Mouse (Mus musculus) thymus, postnatal 4 days (tissue): ENCODE data around the gene Zc3h7b.

Source experiments
- DNase-seq: peaks from one replicate; pipeline ENCODE4 v3.0.0; 2021

Gene Zc3h7b

GRCm38 (mm10) chr15:81824832-81825231 is 80.0 kb downstream of the Zc3h7b start:
- no peak for DNase-seq

DNA sequence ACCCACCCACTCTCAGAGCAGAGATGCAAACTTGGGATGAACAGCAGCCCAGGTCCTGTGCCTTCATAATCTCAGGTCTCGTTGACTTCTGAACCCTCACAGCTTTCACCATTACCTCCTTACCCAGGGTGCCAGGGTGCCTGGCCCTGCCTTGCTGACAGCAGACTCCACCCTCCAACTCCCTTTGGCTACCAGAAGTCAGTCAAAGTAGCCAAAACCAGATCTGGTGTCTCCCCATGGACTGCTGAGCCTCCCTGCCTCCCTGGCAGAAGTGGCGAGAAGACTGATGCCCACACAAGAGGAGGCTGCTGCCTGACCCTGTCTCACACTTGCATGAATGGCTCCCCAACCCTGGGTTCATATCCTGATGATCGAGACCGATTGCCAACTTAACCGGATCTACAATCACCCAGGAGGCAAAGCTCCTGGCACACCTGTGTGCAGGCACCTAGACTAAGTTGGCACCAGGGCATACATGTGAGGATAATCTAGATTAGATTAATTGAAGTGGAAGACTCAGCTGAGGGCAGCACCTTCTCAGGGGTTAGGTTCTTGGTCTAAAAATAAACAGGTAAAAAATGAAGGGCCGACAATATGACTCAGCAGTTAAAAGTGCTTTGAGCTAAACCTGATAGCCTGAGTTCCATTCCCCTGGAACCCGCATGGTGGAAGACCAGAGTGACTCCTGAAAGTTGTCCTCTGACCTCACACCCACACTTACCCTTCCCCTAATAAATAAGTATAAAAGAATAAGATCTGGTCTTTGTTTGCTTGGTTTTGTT is 83.8 kb downstream of the Zc3h7b start:
- DNase-seq, result no peak

GRCm38 (mm10) chr15:81829208-81829580 is 84.3 kb downstream of the Zc3h7b start:
- no peak for DNase-seq

GRCm38 (mm10) chr15:81830530-81830929 is 85.7 kb downstream of the Zc3h7b start:
- no peak for DNase-seq

DNA sequence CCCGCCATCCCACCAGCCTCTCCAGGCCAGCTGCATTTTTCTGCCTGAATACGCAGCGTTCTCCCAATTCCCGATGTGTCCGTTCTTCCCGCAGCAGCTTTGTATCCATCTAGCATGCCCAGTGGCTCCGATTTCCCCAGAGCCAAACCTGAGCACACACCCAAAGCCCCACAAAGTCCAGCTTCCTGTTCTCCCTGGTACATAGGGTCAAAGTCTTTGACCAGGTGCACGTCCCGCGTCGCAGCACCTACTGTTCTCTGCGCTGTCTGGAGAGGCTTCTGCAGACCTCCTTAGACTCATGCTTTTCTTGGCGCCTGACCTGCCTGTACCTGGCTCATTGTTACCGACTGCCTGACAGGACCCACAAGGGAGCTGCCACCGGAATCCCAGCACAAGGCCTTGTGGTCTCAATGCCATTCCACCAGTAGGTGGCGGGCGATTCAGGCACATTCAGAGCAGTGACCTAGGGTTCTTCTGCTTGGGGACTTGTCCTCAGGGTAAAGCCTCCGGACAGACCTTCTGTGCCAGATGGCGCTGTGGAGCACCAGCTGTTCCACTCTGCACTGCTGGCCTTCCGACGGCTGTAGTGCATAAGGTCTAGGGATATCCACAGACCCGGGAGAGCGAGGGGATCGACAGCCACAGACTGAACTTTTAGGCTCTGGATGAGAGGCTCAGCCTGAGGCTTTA is 86.4 kb downstream of the Zc3h7b start:
- peak; percentile 96 for DNase-seq

DNA sequence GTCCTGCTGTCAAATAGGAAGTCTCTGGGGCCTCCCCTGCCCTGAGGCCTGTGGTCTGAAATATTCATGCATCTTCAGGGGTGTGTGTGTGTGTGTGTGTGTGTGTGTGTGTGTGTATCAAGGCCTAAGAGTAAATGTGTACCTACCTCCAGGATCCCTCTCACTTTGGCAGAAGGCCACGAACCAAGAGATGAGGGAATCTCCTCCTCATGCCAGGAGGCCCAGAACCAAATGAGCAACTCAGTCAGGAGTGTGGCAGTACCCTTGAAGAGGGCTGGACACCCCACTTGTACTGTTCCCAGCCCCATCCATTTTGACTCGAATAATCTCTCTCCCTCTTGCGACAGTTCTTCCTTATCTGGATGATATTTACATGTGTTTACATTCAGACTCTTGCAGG is 87.4 kb downstream of the Zc3h7b start:
- DNase-seq, result no peak

- DNase-seq, result no peak
Measured at GRCm38 (mm10) chr15:81833481-81833880, 88.6 kb downstream of the Zc3h7b start.

DNA sequence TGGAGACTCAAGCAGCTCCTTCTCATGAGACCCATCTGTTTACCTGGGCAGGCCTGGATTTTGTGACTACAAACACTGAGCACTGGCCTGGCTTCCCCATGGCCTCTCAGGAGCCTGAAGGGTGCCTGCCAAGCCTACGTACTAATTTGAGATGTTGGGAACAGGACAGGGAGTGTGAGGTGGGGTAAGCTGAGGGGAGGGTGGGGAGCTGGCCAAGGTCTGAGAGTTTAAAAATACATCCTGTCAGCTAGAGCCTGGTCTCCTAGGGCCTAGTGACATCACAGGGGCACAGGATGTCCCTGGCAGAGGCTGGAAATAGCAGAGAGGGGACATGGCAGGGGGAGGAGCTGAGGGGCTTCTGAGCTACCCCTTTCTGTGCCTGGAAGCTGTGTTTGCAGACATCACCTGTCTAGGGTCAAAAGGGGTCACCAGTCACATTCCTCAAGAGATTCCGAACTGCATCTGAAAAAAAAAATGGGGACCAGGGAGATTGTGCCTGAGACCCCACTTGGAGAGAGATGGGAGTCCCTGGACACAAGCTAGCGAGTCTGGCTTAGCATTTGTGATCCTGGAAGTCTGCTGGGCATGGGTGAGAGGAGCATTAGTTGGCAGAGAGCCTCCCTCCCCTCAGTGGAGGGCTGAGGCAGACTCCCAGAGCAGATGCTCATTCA is 89.4 kb downstream of the Zc3h7b start:
- DNase-seq, result no peak

DNA sequence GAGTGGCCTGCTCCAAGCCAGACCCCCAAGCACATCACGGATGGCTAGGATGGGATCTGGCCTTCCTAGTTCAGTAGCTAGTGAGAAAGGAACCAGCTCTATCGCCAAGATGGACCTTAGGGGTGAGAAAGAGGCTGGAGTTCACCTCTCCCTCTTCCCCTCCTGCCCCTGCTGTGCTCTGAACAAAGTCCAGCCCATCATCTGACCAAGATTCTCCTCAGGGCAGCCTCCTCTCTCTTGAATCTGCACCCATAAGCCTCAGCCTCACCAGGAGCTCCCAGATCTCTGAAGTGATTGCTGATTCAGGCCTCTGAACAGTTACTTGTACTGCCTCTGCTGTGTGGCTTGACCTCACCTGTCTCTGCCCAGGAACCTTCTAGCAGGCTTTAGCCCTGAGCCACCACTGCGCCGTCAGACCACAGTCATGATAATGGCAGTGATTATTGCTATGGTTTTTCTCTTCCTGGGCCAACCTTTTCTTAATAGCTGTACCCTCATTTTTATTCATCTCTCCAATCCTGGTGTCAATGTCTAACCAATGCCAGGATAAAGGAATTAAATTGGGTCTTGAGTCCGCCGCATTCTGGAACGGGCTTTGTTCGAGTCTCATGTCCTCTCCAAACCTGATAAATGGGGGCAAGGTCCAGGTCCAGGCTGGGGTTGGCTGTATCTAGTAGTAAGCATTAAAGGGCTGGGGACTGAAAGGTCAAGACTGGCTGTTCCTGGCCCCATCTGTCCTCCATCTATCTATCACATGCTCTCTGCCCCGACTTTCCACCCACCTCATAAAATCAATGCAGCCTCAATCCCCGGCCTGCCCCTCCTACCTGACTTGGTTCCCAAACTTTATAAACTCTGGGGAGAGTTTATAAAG is 90.4 kb downstream of the Zc3h7b start:
- DNase-seq, result no peak

DNA sequence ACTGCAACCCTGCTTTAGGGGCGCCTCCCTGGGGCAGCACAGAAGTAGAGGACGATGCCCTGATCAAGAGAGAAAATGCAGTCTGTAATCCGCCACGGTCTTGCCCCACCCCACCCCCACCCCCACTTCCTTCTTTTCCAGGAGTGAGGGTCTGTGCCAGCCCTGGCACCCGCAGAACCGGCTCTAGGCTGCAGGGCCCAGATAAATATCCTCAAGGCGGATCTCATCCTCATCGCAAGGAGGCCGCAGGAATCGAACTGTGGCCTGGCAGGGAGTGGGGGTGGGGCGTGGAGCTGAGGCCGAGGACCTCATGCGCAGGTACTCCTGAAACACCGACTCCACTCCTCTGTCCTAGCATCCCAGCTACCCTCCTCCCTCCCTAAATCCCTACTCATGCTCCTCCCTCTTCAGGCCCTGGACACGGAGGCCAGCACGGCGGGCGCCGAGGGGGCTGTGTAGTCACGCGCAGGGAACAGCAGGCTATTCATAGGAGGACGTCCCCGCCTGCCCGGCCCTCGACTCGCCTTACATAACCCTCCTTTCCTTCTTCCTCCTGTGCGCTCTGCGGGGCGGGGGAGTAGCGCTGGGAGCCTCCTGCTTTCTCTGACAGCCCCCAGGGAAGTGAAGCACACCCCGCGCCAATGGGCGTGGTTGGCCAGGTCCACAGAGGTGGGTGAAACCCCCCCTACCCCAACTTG is 91.4 kb downstream of the Zc3h7b start:
- no peak for DNase-seq

- no peak for DNase-seq
Measured at GRCm38 (mm10) chr15:81836966-81837920, 92.4 kb downstream of the Zc3h7b start.

DNA sequence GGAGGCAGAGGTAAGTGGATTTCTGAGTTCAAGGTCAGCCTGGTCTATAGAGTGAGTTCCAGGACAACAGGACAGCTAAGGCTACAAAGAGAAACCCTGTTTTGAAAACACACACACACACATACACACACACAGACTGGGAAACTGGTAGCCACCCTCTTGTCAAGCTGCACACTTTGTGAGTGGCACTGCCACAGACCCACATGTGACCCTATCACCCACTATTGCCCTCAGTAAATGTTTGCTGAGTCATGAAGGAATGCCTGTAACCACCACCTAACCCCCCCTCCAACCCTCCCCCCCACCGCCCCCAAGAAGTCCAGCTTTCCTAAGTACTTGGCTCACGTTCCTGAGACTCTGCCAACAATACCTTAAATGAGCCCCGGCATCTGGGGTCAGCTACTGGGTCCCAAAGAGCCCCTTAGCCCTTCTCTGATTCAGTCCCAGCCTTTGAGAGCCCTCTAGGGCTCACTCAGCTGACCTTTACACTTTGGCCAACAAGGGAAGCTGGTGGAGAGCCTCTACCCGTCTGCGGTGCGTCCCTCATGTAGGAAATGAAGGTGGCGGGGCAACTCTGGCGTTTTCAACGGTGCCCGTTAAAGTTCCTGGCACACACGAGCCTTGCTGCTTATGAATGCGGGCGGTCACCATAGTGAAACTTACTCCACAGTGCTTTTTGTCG is 93.8 kb downstream of the Zc3h7b start:
- DNase-seq, result no peak

- no peak for DNase-seq
Measured at GRCm38 (mm10) chr15:81839634-81840033, 94.8 kb downstream of the Zc3h7b start.

DNA sequence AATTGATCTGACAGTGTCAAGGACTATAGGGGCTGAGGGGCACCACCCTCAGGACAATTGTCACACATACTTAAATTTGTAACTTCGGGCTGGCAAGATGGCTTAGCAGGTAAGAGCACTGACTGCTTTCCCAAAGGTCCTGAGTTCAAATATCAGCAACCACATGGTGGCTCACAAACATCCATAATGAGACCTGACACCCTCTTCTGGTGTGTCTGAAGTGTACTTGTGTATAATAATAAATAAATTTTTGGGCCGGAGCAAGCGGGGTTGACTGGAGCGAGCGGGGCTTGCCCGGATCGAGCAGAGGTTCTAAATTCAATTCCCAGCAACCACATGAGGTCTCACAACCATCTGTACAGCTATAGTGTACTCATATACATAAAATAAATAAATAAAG is 95.4 kb downstream of the Zc3h7b start:
- no peak for DNase-seq

GRCm38 (mm10) chr15:81842275-81842674 is 97.4 kb downstream of the Zc3h7b start:
- no peak for DNase-seq

- no peak for DNase-seq
Measured at GRCm38 (mm10) chr15:81845033-81845625, 100.3 kb downstream of the Zc3h7b start.

- DNase-seq, result no peak
Measured at GRCm38 (mm10) chr15:81845724-81846123, 100.9 kb downstream of the Zc3h7b start.
